Mouse (Mus musculus) bone marrow macrophage, adult 2 months (primary cell): ENCODE results near the gene Scaf11.

ENCODE experiments used
- CTCF ChIP-seq: IDR thresholded peaks from 2 replicates; pipeline ENCODE4 v1.5.1; 2012; ENCODE audit warnings: low read depth, mild to moderate bottlenecking, low read length, moderate library complexity
- POLR2A ChIP-seq: IDR thresholded peaks from 2 replicates; pipeline ENCODE4 v1.6.1; 2012; ENCODE audit warnings: mild to moderate bottlenecking, low read depth, low read length, borderline replicate concordance

GRCm38 (mm10) chr15:96446785-96447184, 13.9 kb downstream of the Scaf11 start:
- no peak for TF ChIP-seq CTCF
- no peak for TF ChIP-seq POLR2A
